Mouse (Mus musculus) liver, adult 2 months (tissue): ENCODE measurements around the gene Smad1.

Experiments
- CTCF ChIP-seq: fragments of 200-500 bp; IDR thresholded peaks from 2 replicates; pipeline ENCODE4 v1.5.1; 2011; ENCODE audit warnings: low read depth, low read length, control low read depth
- POLR2A ChIP-seq: fragments of 200-500 bp; IDR thresholded peaks from 2 replicates; pipeline ENCODE4 v1.6.1; 2011; ENCODE audit warnings: low read length, control low read depth; ENCODE audit not compliant: insufficient read depth; ENCODE audit errors: extremely low read depth

GRCm38 (mm10) chr8:79323121-79323520 is 76.2 kb downstream of the Smad1 start:
- TF ChIP-seq CTCF (no peak), POLR2A (no peak)
